Mouse (Mus musculus): ENCODE data around the gene Socs1. TPM values are rescaled to one million over a fixed set of nuclear protein-coding genes. Genes with fewer than 3 reads are reported as not detected.

The Socs1 gene
- total RNA-seq, 2 experiments from 2014 or later = 1.2 to 1.5 TPM

GRCm38 (mm10) chr16:10787548-10788058 lies 2.3 kb upstream of the Socs1 start:
- no peak for DNase-seq
- intact Hi-C loops (cut with DNase I) = loop anchor here (2.0 to 5.0 kb wide), 4 partner anchors 61 to 217 kb away; no protein-coding TSS in a partner anchor

- peak; percentile 61 to 65 for DNase-seq
- intact Hi-C loops (cut with DNase I) = loop anchor here (2.0 to 5.0 kb wide), 4 partner anchors 62 to 216 kb away; no protein-coding TSS in a partner anchor
These were observed 1.6 kb upstream of the Socs1 start for GRCm38 (mm10) chr16:10786782-10787547.

GRCm38 (mm10) chr16:10786288-10786687 lies 952 bp upstream of the Socs1 start:
- intact Hi-C loops (cut with DNase I) = loop anchor here (2.0 to 5.0 kb wide), 4 partner anchors 63 to 215 kb away; no protein-coding TSS in a partner anchor

GRCm38 (mm10) chr16:10784793-10785370 lies 454 bp downstream of the Socs1 start:
- intact Hi-C loops (cut with DNase I) = loop anchor here (1.0 to 5.0 kb wide), 5 partner anchors 46 to 198 kb away; no protein-coding TSS in a partner anchor

More at GRCm38 (mm10) chr16:10786288-10786687, 952 bp upstream of the Socs1 start:
- peak; percentile 91 to 92 for DNase-seq

GRCm38 (mm10) chr16:10783883-10784792 lies 1.2 kb downstream of the Socs1 start:
- peak; percentile 47 to 60 for DNase-seq
- intact Hi-C loops (cut with DNase I) = loop anchor here (2.0 kb wide), 1 partner anchor 45 kb away; no protein-coding TSS in a partner anchor

More at GRCm38 (mm10) chr16:10784793-10785370, 454 bp downstream of the Socs1 start:
- DNase-seq = peak; percentile 96 to 97

GRCm38 (mm10) chr16:10783451-10783850 lies 1.9 kb downstream of the Socs1 start:
- intact Hi-C loops (cut with DNase I) = no loop called here
- no peak for DNase-seq

GRCm38 (mm10) chr16:10783152-10783434 lies 2.2 kb downstream of the Socs1 start:
- intact Hi-C loops (cut with DNase I) = no loop called here
- DNase-seq = no peak

- intact Hi-C loops (cut with DNase I) = no loop called here
- no peak for DNase-seq
These were observed 2.8 kb downstream of the Socs1 start for GRCm38 (mm10) chr16:10782377-10783151.

GRCm38 (mm10) chr16:10781862-10782371 lies 3.4 kb downstream of the Socs1 start:
- intact Hi-C loops (cut with DNase I) = no loop called here
- no peak for DNase-seq

- intact Hi-C loops (cut with DNase I) = no loop called here
- DNase-seq = no peak
These were observed 4.7 kb downstream of the Socs1 start for GRCm38 (mm10) chr16:10780631-10781120.

GRCm38 (mm10) chr16:10777579-10778160 lies 7.7 kb downstream of the Socs1 start:
- peak in 1 of 2 experiments; percentile 27 for DNase-seq
- intact Hi-C loops (cut with DNase I) = no loop called here

GRCm38 (mm10) chr16:10776322-10776721 lies 9.0 kb downstream of the Socs1 start:
- no peak for DNase-seq
- intact Hi-C loops (cut with DNase I) = no loop called here

GRCm38 (mm10) chr16:10774726-10775125 lies 10.6 kb downstream of the Socs1 start:
- intact Hi-C loops (cut with DNase I) = no loop called here
- no peak for DNase-seq

GRCm38 (mm10) chr16:10773543-10773942 lies 11.8 kb downstream of the Socs1 start:
- no peak for DNase-seq
- intact Hi-C loops (cut with DNase I) = no loop called here

GRCm38 (mm10) chr16:10771769-10772510 lies 13.4 kb downstream of the Socs1 start:
- DNase-seq = no peak
- intact Hi-C loops (cut with DNase I) = no loop called here

- no peak for DNase-seq
These were observed 14.6 kb downstream of the Socs1 start for GRCm38 (mm10) chr16:10770531-10771325.

GRCm38 (mm10) chr16:10769661-10770060 lies 15.7 kb downstream of the Socs1 start:
- peak in 1 of 2 experiments; percentile 24 for DNase-seq
- intact Hi-C loops (cut with DNase I) = loop anchor here (5.0 kb wide), 1 partner anchor 127 kb away; no protein-coding TSS in a partner anchor

More at GRCm38 (mm10) chr16:10770531-10771325, 14.6 kb downstream of the Socs1 start:
- intact Hi-C loops (cut with DNase I) = no loop called here
